Mouse (Mus musculus): ENCODE results near the gene Cyp2j13.
"Not testable (repeated sequence)": the region's sequence is repeated elsewhere in the genome, so short reads cannot be mapped to it uniquely, and the experiment has no call there.

Cyp2j13 gene

DNA sequence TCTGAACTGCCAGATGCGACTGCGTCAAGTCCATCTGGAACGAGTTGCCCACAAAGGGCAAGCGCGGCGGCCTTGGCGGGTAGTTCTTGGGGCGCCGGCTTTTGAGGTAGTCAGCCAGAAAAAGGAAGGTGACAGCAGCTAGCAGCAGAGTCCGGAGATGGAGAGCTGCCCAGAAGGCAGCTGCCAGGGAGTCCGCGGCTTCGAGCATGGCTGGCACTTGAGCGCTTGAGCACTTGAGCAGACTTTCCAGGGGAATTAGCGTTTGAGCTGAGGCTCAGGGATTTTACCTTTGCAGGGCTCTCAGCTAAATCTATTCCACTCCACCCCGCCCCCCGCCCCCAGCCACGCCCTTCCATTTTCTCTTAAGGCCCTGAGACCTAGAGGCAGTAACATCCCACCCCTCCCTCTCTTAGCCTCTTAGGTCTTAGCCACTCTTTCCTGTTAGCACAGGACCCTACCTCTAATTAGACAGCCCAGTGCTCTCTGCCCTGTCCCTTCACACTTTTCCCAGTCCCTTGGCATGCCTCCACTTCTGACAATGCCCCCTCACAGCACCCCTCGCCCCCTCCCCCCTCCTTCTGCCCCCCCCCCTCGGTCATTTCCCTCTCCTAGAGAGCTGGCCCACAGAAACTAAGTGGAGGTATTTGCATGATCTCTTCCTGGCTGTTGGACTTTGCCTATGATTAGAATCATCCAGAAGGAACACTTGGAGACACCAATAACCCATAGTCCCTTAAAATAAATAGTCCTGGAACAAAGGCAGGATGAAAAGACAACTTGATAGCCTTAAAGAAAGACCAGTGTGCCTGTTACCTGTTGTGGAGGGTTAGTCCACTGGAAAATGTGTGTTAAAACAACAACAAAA is at the start of gene Cyp2j13:
Gene Cyp2j13 (minus strand): TSS at position 286 of the 865 bp plus-strand sequence.
- DNase-seq (ENCODE audit: low spot score) = peak; percentile 48

- DNase-seq (ENCODE audit: low spot score) = peak; percentile 23
Observed at GRCm38 (mm10) chr4:96096841-96097240, 19.5 kb upstream of the Cyp2j13 start.

GRCm38 (mm10) chr4:96091869-96092268 is 14.5 kb upstream of the Cyp2j13 start:
- no peak for DNase-seq (ENCODE audit: low spot score)

DNA sequence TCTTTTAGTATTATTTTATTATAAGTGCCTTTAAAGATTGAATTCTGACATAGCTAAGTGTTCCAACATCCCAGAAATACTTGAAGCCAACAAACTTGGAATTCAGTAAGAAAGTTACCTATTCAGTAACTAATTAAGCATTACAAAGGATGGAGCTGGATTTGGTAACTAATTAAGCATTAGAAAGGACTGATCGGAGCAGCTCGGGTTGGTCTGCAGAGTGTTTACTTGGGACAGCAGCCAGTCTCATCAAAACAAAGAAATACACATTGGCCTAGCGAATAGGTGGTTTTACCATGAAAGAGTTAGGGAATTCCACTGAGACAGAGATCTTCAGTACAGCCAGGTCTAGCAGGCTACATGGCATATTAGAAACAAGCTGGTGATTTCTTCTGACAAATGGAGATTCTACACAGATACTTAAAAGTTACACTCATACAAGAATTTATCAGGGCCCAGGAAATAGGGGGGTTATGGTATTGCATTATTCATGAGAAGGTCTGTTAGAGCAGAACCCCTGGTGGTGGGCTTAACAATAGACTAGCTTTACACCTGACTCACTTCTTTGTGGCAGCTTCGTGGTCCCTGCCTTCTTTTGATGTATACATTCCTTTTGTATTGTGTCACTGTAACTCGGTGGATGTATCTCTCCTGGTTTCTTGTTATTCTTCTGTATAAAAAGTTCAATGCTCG is 12.2 kb upstream of the Cyp2j13 start:
- not testable (repeated sequence) for DNase-seq (ENCODE audit: low spot score)

GRCm38 (mm10) chr4:96078308-96078707 is 962 bp upstream of the Cyp2j13 start:
- DNase-seq (ENCODE audit: low spot score) = no peak

- no peak for DNase-seq (ENCODE audit: low spot score)
Observed at GRCm38 (mm10) chr4:96062045-96062444, 15.3 kb downstream of the Cyp2j13 start.

DNA sequence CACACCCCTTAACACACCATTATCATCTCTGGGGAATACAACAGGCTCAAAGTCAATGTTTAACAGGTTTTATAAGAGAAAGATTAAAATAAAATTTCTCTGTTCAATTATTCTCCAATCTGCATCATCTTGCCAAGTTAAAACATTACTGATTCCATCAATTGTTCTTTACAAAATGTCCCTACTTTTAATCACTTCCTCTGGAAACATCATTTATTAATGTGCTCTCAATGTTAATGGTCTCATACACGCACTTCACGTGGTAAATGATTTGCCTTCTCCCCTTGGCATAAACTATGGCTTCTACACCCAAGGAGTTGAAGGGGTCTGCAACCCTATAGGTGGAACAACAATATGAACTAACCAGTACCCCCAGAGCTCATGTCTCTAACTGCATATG is 17.2 kb downstream of the Cyp2j13 start:
- DNase-seq (ENCODE audit: low spot score) = no peak

GRCm38 (mm10) chr4:96028412-96028811 is 48.9 kb downstream of the Cyp2j13 start:
- no peak for DNase-seq (ENCODE audit: low spot score)

- DNase-seq (ENCODE audit: low spot score) = peak; percentile 53
Observed at GRCm38 (mm10) chr4:96022803-96023202, 54.5 kb downstream of the Cyp2j13 start.

DNA sequence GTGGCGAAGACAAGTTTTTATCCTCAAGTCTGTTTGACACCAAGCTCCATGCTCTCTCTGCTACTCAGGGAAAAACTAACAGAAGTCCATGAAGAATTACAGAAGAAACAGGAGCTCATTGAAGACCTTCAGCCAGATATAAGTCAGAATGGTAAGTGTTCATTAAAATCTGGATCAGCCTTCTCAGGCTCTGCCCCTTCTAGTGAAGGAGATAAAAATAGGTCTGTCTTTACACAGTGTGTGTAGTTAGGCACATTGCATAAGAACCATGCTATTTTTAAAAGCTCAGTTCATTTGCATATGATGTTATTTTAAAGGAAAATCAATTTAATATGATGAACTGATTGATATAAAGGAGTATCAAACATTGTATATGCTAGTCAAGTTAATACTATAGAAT is 60.5 kb downstream of the Cyp2j13 start:
- no peak for DNase-seq (ENCODE audit: low spot score)

DNA sequence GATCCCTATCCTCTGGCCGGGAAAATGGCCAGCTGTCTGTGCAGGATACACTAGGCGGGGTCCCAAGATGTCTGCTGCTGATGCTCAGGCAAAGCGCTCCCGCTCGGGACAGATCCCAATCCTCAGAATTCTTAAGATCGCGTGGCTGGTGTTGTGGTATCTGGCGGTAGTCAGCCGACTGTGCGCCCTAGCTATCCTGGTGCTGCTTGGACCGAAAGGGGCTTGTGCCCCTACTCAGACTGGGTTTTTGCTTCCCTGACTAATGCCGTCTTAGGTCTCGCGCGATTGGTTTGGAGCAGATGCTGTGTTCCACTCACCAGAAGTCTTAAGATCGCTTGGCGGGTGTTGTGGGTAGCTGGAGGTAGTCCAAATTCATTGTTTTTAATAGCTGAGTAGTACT is 95.1 kb downstream of the Cyp2j13 start:
- not testable (repeated sequence) for DNase-seq (ENCODE audit: low spot score)
